Mouse (Mus musculus): Measurements from ENCODE around the gene Rbx1.

Gene Rbx1

DNA sequence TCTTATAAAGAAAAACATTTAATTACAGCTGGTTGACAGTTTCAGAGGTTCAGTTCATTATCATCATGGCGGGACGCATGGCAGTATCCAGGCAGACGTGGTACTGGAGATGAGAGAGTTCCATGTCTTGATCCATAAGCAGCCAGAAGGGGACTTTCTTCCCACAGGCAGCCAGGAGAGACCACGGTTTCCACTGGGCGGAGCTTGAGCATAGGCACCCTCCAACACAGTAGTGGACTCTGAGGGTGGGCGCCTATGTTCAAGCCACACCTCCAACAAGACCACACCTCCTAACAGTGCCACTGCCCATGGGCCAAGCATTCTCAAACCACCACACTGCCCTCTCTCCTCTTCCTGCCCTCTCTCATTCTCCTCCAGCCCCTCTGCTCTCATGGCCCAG, 17.6 kb downstream of the Rbx1 start:
- no peak for DNase-seq (ENCODE audit: low read depth, low spot score)

DNA sequence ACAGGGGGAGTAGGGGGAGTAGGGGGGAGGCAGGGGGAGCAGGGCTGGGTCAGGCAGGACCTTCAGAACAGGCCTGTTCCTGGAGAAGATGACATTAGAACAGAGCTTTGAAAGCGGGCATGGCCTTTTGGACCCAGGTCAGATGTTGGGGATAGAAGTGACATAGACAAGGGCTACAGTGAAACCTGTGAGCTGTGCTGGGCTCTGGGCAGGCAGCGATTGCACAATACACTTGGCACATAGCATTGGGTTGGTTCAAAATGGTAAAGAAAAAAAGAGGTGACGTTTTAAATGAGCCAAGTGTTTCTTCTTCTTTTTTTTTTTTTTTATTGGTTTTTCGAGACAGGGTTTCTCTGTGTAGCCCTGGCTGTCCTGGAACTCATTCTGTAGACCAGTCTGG, 19.4 kb downstream of the Rbx1 start:
- DNase-seq (ENCODE audit: low read depth, low spot score) = no peak

DNA sequence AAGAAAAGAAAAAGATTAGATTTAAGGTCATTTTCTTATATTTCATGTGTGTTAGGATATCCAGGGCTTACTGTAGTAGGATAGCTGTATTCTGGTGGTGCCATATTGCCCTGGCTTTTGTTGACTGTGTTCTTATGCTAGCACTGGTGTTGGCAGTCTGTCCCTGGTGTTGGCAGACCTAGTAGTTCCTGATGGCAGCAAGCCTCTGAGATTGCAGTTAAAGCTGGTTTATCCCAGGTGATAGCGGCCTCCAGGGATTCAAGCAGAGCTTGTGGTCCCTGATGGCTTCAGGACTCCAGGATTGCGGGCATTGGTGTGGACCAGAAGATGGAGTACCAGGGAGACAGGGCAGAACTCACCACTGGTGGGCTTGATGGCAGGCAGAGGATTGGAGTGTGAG, 37.4 kb downstream of the Rbx1 start:
- DNase-seq (ENCODE audit: low read depth, low spot score) = no peak

DNA sequence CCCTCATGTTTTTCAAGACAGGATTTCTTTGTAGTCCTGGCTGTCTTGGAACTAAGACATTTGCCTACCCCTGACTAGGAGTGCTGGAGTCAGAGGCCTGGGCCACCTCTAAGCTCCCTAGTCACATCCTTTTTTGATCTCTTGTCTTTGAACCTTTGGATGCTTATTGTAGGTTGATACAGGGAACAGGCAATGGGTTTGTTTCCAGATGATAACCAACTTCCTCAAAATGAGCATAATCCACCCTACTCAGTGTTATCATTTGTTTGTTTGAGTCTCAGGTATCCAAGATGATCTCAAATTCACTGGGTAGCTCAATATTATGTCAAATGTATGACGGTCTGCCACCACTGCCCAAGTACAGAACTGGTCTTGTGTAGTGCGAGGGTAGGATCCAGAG, 37.9 kb downstream of the Rbx1 start:
- DNase-seq (ENCODE audit: low read depth, low spot score) = no peak

DNA sequence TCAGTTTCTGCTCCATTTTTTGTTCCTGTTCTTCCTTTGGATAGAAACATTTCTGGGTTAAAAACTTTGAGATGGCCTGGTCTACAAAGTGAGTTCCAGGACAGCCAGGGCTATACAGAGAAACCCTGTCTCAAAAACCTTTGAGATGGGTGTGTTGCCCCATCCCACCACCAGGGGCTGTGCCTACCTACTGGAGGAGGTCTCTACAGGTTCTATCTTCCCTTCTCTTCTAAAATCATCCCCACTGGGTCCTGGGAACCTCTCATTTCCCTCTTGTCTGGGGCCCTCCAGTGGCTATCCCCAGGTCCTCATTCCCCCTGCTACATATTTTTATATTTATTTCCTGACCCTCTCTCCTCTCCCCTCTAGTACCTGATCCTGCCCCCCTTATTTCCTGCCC, 41.1 kb downstream of the Rbx1 start:
- no peak for DNase-seq (ENCODE audit: low read depth, low spot score)

DNA sequence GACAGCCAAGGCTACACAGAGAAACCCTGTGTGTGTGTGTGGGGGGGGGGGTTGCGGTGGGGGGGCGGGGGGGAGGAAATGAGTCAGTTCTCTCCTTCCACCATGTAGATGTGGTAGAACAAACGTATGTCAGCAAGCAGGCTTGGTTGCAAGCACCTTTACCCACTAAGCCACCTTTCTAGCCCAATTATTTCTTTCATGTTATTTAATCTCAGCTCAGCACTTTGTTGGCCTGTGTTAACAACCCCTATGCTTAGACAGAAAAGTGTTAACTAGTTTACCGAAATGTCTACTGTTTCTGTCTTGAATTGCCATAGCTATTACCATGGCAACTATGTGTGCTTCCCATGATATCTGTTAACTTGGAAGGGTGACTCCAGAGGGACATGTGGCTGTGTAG, 44.5 kb downstream of the Rbx1 start:
- no peak for DNase-seq (ENCODE audit: low read depth, low spot score)

DNA sequence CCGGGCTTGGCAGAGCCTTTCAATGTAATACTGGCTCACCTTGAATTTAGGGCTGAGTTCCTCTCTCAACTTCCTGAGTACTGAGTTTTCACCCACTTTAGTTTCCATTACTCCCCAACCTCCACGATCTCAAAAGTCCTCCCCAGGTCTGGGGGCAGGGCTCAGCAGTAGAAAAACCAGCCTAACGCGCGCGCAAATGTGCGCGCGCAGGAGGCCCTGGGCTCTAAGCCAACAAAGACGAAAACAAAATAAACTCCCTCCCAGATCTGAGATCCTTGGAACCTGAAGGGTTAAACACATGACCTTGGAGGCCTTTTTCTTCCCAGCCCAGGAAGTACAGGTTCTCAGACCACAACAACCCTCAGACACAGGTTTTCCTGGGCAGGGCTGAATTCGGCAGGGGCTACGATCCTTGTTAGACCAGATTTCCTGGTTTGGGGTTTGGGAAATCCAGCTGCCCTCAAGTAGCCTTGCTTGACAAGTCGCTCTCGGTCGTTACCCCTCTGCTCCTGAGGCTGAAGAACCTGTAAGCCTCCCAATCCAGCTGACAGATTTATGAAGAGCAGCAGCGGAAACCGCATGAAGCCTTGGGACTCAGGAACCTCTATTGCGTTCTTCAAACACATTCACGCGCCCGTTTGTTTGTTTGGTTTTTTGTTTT, 45.6 kb downstream of the Rbx1 start:
- DNase-seq (ENCODE audit: low read depth, low spot score) = no peak

DNA sequence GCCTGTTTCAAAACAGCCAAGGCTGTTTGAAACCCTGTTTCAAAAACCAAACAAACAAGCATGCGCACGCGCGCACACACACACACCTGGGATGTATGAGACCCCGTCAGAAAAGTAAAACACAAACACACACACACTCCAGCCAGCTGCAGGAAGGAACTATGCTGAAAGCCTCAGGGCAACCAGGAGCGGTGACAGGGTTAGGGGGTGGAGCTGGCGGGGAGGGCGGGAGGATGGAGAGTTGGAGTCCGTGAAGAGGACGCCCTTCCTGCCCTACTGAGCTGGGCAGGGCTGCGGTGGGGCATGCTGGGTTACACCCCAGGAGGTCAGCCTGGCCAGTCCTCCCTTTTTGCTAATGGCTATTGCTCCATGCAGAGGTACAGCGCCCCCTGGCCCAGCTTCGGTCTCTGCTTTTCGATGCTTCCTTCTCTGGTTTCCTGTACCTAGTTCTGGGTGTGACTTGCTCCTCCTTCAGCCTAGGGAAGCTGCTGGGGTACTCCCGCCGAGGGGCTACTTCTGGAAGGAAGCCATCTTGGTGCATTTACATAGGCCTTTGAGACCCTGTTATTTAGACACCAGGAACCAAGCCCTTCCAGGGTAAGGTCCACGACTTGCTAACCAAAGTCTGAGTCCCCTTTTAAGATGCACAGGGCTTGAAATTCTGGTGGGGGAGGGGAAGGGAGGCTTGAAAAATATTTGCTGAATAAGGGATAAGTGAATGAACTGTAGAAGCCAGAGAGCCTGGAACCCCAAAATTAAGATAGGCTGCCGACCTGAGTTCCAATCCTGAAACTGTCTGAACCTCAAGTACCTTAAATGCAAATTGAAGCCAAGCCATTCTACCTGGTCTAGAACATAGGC, 48.2 kb downstream of the Rbx1 start:
- no peak for DNase-seq (ENCODE audit: low read depth, low spot score)

DNA sequence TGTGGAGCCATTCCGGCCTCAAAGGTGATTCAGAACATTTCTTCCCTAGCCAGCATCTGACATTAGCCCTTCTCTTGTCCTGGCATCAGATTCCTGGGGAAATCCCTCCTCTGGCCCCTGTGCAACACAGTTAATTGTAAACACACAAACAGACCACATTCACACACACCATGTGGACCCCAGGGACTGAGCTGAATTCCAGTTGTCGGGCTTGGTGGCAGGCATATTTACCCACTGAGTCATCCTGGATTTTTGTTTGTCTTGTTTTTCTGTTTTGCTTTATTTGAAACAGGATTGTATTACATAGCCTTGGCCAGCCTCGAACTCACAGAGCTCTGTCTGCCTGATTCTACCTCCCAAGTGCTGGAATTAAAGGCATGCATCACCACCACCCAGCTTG, 49.1 kb downstream of the Rbx1 start:
- no peak for DNase-seq (ENCODE audit: low read depth, low spot score)

DNA sequence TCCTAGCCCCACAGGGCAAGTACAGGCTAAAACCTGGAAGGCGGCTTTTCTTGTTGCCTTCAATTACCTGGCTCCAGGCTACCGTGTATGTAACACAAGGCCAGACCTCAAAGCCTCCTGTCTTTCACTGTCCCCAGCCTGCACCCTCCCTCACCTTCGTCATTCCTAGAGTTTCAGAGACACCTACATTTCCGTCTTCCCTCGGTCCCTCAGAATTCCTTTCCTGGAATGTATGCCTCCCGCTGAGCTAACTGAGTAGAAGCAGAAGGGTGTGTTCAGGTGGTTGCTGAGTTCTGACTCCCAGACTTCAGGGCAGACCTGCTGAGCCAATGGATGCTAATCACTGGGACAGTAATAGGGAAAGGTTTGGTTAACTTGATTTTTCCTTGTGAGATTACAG, 51.9 kb downstream of the Rbx1 start:
- DNase-seq (ENCODE audit: low read depth, low spot score) = no peak

DNA sequence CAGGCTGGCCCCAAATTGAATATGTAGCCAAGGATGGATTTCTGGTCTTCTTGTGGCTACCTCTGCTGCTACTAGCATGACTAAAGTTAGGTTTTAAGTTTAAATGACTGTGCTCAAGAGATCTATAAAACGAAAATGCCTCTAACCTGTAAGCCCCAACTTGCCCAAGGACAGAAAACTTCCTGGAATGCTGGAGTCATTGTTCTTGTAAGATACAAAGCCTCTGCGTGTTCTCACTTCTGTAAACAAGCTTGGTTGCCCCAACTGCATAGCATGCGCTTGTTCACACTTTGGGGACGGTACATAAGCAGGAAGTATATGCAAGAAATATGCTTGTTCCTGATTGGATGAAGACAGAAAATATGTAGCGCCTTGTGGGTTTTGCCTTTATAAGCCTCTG, 52.7 kb downstream of the Rbx1 start:
- no peak for DNase-seq (ENCODE audit: low read depth, low spot score)

DNA sequence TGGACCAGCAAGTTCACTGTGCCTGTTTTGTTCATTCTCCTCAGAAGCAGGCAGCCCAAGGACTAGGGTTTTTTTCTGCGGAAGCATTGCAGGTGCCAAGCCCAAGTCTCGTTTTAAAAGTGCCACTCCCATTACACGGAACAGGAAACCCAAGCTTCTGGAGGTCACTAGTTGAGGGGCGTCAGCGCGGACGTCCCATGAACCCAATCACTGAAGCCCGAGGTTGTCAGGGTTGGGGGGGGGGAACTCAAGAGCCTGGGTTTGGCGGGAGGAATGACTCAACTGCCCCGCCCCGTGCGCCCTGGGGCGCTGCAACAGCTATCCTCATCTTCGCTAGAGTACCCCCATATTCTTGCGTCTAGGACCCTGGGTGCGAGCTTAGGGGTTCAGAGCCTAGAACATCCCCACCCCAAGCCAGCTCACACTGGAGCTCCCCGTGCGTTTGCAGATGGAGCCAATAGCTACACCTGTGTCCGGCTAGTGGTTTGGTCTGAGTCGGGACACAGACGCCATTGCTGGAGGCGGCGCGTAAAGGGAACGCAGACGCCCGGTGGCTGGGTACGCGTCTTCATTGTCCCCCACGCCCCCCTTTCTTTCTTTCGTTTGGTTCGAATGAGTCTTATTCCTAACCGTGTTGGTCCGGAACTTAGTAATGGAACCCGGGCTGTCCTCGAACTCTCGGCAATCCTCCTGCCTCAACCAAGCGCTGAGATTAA, 56.1 kb downstream of the Rbx1 start:
- DNase-seq (ENCODE audit: low read depth, low spot score) = no peak

DNA sequence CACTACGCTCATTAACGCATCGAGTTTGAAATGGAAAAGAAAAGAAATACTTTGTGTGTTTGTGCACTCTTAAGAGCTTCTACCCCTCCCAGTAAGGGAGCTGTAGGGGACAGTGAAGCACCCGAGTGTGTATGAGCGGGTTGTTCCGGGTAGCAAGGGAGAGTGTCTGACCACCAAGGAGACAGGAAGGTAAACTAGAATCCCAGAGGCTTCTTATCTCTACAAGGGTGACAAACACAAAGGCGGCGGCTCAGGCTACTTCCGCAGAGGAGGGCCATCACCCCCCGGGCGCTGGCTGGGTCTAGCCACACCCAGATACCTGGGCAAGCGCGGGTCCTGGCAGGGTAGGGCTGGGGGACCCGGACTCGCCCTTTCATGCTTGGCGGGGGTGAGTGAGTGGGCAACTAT, 56.7 kb downstream of the Rbx1 start:
- no peak for DNase-seq (ENCODE audit: low read depth, low spot score)

DNA sequence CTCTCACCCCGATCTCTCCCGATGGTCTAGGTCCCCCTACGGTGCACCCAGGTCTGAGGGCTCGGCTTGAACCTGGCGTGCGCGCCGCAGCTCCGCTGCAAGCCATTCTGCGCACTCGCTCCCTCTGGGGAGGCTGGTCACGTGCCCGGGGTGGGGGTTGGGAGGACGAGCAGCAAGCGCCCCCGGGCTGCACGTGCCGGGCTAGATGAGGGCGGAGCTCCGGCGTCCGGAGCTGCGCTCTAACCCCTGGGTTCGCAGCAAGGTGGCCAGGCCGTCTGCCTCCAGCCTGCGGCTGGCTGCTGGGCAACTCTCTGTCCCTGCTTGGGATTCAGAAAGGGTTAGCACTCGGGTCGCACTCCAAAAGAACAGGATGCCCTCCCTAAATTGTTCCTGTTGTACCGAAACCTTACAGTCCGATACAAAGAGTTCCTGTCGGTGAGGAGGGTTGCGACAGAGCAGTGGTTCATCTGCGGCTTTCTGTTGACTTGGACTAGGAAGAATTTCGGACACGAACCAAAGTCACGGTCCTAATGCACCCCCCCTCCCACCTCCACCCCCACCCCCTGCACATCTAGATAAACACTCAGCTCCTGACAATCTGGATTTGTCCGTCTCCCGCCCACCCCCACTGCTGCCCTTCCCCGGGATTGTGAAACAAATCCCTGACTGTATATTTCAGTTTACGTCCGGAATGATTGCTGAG, 57.2 kb downstream of the Rbx1 start:
- peak; percentile 63 for DNase-seq (ENCODE audit: low read depth, low spot score)

DNA sequence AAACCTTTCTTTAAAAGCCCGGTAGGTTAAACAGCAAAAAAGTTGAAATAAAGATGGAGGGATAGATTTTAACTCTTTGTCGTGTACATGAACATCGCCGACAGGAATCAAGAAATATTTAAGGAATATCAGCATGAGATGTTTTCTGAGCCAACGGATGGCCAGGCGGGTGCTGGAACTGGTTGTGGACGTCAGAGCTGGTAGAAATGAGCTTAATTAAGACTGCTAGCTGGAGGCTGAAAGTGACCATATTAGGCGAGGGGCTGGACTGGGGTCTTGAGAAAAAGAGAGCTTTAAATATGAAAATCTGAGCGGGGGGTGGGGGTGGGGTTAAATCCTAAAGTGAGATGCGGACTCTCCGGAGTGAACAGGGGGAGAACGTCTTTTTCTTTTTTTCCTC, 57.8 kb downstream of the Rbx1 start:
- DNase-seq (ENCODE audit: low read depth, low spot score) = no peak
